Mouse (Mus musculus): ENCODE measurements around the gene Xpr1. TPM values are rescaled to one million over a fixed set of nuclear protein-coding genes. Genes with fewer than 3 reads are reported as not detected.

The Xpr1 gene
- polyA plus RNA-seq (2015; fragmentation: Nextera tagmentation; extraction: Ambion mirVana) = 2.2 and 2.3 TPM in 2 replicates

DNA sequence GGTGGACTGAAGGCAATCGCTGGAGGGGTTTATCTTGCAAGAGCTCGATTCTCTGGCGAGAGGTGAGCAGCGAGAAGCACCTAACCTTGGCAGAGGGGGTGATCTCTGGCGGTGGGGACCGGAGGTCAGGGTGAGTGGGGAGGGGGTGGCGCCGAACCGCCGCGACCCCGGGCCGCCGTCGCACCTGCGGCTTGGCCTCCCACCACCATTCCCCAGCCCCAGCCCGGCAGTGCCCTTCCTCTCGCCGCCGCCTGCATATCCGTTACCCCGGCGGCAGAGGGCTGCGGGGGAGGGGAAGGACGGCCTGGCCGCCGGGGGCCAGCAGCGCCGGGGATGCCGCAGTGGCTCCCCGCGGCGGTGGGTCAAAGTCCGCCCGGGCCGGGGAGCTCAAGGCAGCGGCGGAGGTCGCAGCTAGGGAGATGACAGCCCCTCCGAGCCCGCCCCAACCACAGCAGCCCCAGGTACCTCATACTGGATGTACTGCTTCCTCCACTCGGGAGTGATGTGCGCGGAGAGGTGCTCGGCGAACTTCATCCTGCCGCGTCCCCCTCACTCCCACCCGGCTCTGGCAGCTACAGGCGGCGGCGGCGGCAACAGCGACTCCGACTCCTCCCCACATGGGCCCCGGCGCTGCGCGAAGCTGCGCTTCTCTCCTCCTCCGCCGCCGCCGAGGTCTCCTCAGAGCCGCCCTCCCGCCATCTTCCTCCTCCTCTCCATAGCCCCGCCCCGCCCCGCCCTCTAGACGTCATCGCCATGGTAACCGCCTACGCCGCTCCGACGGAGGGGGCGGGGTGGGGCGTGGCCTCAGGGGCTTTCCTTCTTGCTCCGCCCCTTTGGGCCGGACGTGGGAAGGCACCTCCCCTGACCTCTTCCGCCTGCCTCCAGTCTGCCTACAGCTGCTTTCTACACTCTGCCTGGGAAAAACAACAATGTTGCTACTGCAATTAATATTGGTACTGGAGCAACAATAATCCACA lies at the start of gene Xpr1:
Gene Xpr1 (minus strand): TSS at position 715 of the 977 bp plus-strand sequence.
- H3K4me3 ChIP-seq (ENCODE audit: low read depth, low read length) = peak within 1 kb of the TSS; percentile 85
- peak within 1 kb of the TSS; percentile 78 for H3K27ac ChIP-seq (ENCODE audit: low read depth)
- no peaks in the 10 kb centered on the region for H3K9me3 ChIP-seq (ENCODE audit: low read length)
- no peaks in the 10 kb centered on the region for H3K27me3 ChIP-seq (ENCODE audit: insufficient read depth, low read length)
- DNase-seq = peak; percentile 98
- 0 out of 2 replicates have a peak, but pooled peaks have one; percentile 7 for TF ChIP-seq CTCF (IDR thresholded peaks at IDR 0.05; ENCODE audit: low read depth)
- no peak for TF ChIP-seq EP300 (IDR thresholded peaks at IDR 0.05; ENCODE audit: low read depth)
- no peaks in the 10 kb centered on the region for H3K36me3 ChIP-seq (replicated peaks; ENCODE audit: insufficient read depth, low read length)
- peaks cover 5% of the 10 kb centered on the region; the same call in 1 of the 2 replicates for H3K4me1 ChIP-seq (ENCODE audit: insufficient read depth)
- H3K9ac ChIP-seq (replicated peaks) = peak within 1 kb of the TSS; percentile 71
- ATAC-seq = peak; percentile 98
- WGBS (ENCODE audit: insufficient replicate concordance) = under 1% methylated on average over 62 of the region's 82 CpGs
- peak within 1 kb of the TSS; percentile 80 for H3K4me2 ChIP-seq (ENCODE audit: low read depth, low read length)

DNA sequence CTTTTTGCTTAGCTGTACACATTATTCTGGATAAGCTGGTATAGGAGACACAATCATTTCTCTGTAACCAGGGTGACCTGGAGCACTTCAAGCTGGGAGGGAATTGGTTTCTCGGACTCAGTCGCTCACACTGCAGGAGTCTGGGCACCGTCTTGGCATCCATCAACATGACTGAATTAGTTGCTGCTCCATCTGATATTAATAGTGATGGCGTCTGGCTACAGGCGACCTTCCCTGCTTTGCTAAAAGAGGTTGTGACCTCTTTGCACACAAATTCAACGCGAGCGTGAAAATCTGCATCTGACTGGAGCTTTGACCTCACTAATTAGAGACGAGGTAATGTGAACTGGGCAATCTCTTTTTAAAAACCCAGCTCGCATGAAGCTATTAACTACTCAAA lies 46.2 kb upstream of the Xpr1 start:
- DNase-seq (no peak), ATAC-seq (no peak)
- Histone ChIP-seq H3K4me3 (ENCODE audit: low read depth, low read length) (no peak overlapping the region), H3K4me2 (ENCODE audit: low read depth, low read length) (no peak overlapping the region), H3K27ac (ENCODE audit: low read depth) (no peak overlapping the region), H3K36me3 (replicated peaks; ENCODE audit: insufficient read depth, low read length) (no peaks in the 10 kb centered on the region), H3K9me3 (ENCODE audit: low read length) (no peaks in the 10 kb centered on the region), H3K9ac (replicated peaks) (no peak overlapping the region), H3K27me3 (ENCODE audit: insufficient read depth, low read length) (no peaks in the 10 kb centered on the region), H3K4me1 (ENCODE audit: insufficient read depth) (no peaks in the 10 kb centered on the region)
- TF ChIP-seq CTCF (IDR thresholded peaks at IDR 0.05; ENCODE audit: low read depth) (no peak), EP300 (IDR thresholded peaks at IDR 0.05; ENCODE audit: low read depth) (no peak)
- WGBS (ENCODE audit: insufficient replicate concordance) = 81% methylated on average over 10 of the region's 10 CpGs

DNA sequence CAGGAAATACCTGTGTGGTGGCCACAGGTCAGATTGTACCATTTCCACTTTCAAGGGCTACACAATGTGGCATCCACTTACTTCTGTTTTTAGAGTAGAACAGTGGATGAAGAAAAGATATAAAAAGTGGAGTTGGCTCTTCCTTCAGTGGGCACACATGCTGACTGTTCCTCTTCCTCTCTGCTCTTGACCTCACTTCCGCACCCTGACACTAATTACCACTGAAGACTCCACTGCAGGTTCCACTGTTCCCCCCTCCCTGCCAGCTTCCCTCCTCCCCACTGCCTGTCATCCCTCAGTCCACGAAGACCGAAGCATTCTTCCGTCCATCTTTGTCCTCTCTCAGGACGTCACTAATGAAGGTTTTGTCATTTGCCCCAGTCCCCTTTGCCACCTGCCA lies 45.4 kb upstream of the Xpr1 start:
- Histone ChIP-seq H3K27ac (ENCODE audit: low read depth) (no peak overlapping the region), H3K4me2 (ENCODE audit: low read depth, low read length) (no peak overlapping the region), H3K27me3 (ENCODE audit: insufficient read depth, low read length) (no peaks in the 10 kb centered on the region), H3K9ac (replicated peaks) (no peak overlapping the region), H3K4me3 (ENCODE audit: low read depth, low read length) (no peak overlapping the region), H3K36me3 (replicated peaks; ENCODE audit: insufficient read depth, low read length) (no peaks in the 10 kb centered on the region), H3K9me3 (ENCODE audit: low read length) (no peaks in the 10 kb centered on the region), H3K4me1 (ENCODE audit: insufficient read depth) (no peaks in the 10 kb centered on the region)
- ATAC-seq (no peak), DNase-seq (no peak)
- 63% methylated on average over 5 of the region's 5 CpGs for WGBS (ENCODE audit: insufficient replicate concordance)
- TF ChIP-seq EP300 (IDR thresholded peaks at IDR 0.05; ENCODE audit: low read depth) (no peak), CTCF (IDR thresholded peaks at IDR 0.05; ENCODE audit: low read depth) (no peak)

DNA sequence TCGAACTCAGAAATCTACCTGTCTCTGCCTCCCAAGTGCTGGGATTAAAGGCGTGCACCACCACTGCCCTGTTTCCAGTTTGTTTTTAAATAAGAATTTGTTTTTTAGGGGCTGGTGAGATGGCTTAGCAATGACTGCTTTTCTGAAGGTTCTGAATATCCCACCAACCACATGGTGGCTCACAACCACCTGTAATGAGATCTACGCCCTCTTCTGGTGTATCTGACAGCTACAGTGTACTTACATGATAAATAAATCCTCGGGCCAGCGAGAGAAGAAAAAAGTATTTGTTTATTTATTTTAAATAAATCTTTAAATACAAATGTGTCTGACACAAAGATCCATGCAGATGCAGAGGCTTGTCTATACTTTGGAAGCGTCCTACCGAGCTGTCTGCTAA lies 40.3 kb upstream of the Xpr1 start:
- no peaks in the 10 kb centered on the region for H3K4me1 ChIP-seq (ENCODE audit: insufficient read depth)
- DNase-seq (no peak), ATAC-seq (no peak)
- no peak overlapping the region for H3K27ac ChIP-seq (ENCODE audit: low read depth)
- H3K9ac ChIP-seq (replicated peaks) = no peak overlapping the region
- no peak overlapping the region for H3K4me2 ChIP-seq (ENCODE audit: low read depth, low read length)
- TF ChIP-seq CTCF (IDR thresholded peaks at IDR 0.05; ENCODE audit: low read depth) (peak; percentile 46), EP300 (IDR thresholded peaks at IDR 0.05; ENCODE audit: low read depth) (no peak)
- 66% methylated on average over 7 of the region's 7 CpGs for WGBS (ENCODE audit: insufficient replicate concordance)
- no peaks in the 10 kb centered on the region for H3K36me3 ChIP-seq (replicated peaks; ENCODE audit: insufficient read depth, low read length)
- no peaks in the 10 kb centered on the region for H3K9me3 ChIP-seq (ENCODE audit: low read length)
- no peaks in the 10 kb centered on the region for H3K27me3 ChIP-seq (ENCODE audit: insufficient read depth, low read length)
- H3K4me3 ChIP-seq (ENCODE audit: low read depth, low read length) = no peak overlapping the region

DNA sequence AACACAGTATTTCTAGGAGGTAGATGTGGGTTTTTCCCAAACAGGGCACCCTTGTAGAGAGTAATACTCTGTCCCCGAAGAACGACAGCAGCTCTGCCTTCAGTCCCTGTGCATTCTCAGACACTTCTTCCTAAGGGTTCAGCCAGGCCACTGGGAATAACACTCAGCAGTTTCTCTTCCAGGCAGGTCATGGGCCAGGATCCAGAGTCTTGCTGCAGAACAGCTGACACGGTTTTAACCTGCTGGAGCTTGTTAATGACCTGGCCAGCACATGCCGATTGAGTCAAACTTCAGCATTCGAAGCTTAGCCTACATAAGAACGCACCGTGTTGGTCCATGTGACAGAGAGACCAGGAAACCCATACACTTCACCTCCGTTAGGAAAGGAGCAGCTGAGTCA lies 36.0 kb upstream of the Xpr1 start:
- Histone ChIP-seq H3K4me1 (ENCODE audit: insufficient read depth) (no peaks in the 10 kb centered on the region), H3K36me3 (replicated peaks; ENCODE audit: insufficient read depth, low read length) (no peaks in the 10 kb centered on the region), H3K4me3 (ENCODE audit: low read depth, low read length) (no peak overlapping the region), H3K27ac (ENCODE audit: low read depth) (no peak overlapping the region), H3K9ac (replicated peaks) (no peak overlapping the region), H3K9me3 (ENCODE audit: low read length) (no peaks in the 10 kb centered on the region), H3K27me3 (ENCODE audit: insufficient read depth, low read length) (no peaks in the 10 kb centered on the region), H3K4me2 (ENCODE audit: low read depth, low read length) (no peak overlapping the region)
- 78% methylated on average over 8 of the region's 8 CpGs for WGBS (ENCODE audit: insufficient replicate concordance)
- ATAC-seq = no peak
- DNase-seq = no peak
- TF ChIP-seq CTCF (IDR thresholded peaks at IDR 0.05; ENCODE audit: low read depth) (no peak), EP300 (IDR thresholded peaks at IDR 0.05; ENCODE audit: low read depth) (no peak)

DNA sequence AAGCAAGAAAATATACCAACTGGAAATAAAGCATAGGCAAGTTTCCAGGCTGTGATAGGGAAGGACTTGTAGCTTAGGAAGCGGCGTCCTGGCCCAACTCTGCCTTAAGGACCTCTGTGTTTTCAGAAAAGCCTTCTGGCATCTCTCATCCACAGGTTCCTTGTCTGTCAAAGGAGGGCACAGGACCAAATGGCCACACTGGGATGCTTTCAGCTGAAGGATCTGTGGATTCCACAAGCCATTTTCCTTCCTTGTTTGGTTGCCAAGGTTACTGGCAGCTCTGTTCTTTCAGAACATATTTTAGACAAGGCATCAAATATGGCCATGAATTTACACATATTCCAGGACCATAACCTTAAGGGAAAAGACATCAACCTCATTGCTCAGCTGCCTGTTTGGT lies 31.7 kb upstream of the Xpr1 start:
- no peaks in the 10 kb centered on the region for H3K4me1 ChIP-seq (ENCODE audit: insufficient read depth)
- TF ChIP-seq CTCF (IDR thresholded peaks at IDR 0.05; ENCODE audit: low read depth) = no peak
- no peak for TF ChIP-seq EP300 (IDR thresholded peaks at IDR 0.05; ENCODE audit: low read depth)
- DNase-seq = no peak
- H3K4me3 ChIP-seq (ENCODE audit: low read depth, low read length) = no peak overlapping the region
- ATAC-seq = no peak
- 87% methylated on average over 2 of the region's 2 CpGs for WGBS (ENCODE audit: insufficient replicate concordance)
- no peaks in the 10 kb centered on the region for H3K27me3 ChIP-seq (ENCODE audit: insufficient read depth, low read length)
- no peaks in the 10 kb centered on the region for H3K9me3 ChIP-seq (ENCODE audit: low read length)
- no peak overlapping the region for H3K9ac ChIP-seq (replicated peaks)
- H3K36me3 ChIP-seq (replicated peaks; ENCODE audit: insufficient read depth, low read length) = no peaks in the 10 kb centered on the region
- no peak overlapping the region for H3K27ac ChIP-seq (ENCODE audit: low read depth)
- H3K4me2 ChIP-seq (ENCODE audit: low read depth, low read length) = no peak overlapping the region
